Mouse (Mus musculus) lung, postnatal 4 days (tissue): Measurements from ENCODE around the gene Ahnak.
A peak's percentile ranks its signal among the peaks of the same experiment; 100 is the strongest.
"Not testable (repeated sequence)": the region's sequence is repeated elsewhere in the genome, so short reads cannot be mapped to it uniquely, and the experiment has no call there.

Experiments
- DNase-seq, 2 experiments: peaks; one replicate each; pipeline ENCODE4 v3.0.0; 2021

Ahnak gene

GRCm38 (mm10) chr19:8989066-8989566 is at the start of gene Ahnak:
Gene Ahnak (plus strand): TSS chr19:8989284.
- peak; percentile 88 to 92 for DNase-seq

DNA sequence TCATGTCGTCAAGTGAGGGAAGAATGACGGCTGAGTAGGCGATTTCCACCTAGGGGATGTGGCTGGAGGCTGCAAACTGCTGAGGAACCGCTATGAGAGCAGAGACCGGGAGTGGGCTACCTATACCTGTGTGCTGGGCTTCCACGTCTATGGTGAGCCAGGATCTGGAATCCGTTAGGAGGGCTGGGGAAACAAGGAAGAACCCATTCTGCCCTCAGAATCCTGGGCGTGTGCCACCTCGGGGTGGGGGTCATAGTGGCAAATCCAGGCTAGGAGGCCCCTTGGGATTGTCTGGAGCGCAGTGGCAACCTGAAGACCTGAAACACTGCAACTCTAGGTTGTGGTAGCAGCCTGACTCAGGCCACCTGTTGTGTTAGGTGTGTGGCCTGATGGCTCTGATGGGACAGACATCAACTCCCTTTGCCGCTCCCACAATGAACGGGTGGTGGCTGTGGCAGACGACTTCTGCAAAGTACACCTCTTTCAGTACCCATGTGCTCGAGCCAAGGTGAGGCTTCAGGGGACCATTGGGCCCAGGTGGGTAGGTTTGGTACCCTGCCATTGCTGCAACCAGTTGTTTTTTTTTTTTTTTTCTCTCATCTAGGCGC is 48.5 kb upstream of the Ahnak start:
- DNase-seq = no peak

- no peak for DNase-seq
Observed at GRCm38 (mm10) chr19:8941136-8941514, 48.0 kb upstream of the Ahnak start.

GRCm38 (mm10) chr19:8941515-8942217 is 47.4 kb upstream of the Ahnak start, which contains the start of gene Mta2:
Gene Mta2 (plus strand): TSS chr19:8941875.
- DNase-seq = peak; percentile 98

DNA sequence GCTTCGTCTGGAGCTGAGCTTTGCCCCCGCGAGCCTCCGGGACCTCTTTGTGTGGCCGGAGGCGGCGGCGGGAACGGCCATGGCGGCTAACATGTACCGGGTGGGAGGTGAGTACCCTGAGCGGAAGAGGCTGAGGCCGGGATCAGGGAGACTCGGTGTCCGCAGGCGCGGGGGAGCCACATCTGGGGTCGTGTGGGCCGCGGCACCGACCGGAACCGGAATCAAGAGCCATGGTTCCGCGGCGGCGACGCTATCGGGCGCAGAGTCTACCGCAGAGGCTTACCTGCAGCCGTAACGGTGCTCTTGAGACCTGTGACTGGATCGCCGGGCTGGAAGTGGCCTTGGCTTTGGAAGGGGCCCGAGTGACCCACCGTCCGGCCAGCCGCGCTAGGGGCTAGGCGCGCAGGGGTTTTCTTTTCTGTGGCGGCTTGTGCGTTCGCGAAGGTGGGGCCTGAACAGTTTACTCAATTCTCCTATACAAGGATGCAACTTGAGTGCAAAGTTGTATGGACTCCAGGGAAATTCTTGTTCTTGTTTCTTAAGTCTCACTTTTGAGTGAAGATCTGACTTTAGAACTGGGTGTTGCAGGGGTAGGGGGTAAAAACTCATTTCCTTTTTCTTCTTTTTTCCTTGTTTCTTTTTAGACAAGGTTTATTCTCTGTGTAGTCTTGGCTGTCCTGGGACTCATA is 46.7 kb upstream of the Ahnak start:
- DNase-seq = peak in 1 of 2 experiments; percentile 78

DNA sequence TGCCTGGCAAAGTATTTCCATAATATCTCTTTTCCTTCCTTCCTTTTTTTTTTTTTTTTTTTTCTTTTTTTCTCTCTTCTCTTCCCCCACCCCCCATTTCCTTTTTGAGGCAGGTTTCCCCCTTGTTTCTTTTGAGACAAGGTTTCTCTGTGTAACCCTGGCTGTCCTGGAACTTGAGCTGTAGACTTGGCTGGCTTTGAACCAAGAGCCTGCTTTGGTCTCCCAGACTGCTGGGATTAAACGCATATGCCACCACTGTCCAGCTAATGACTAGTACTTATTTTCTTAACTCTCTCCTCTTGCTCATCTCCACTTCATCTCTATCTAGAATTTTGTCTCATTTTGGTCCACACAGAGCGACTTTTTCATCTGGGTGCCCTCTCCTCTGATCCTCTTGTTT is 46.0 kb upstream of the Ahnak start:
- DNase-seq = no peak

DNA sequence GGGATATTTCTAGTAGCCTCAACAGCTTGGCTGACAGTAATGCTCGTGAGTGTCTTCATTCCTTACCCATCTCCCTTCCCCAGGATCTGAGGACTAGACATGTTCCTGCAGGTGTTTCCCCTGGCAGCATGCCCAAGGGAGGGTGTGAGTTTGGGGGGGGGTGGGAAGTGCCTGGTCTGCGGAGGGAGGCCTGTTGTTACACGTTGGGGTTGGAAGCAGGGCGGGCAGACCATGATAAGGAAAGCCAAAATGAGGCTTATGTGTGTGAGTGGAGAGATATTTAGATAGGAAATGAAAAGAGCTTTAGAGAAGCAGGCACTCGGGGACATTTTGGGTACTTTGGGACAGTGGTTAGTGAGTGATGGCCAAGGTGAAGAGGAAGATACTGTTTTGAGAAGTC is 45.0 kb upstream of the Ahnak start:
- peak in 1 of 2 experiments; percentile 17 for DNase-seq

DNA sequence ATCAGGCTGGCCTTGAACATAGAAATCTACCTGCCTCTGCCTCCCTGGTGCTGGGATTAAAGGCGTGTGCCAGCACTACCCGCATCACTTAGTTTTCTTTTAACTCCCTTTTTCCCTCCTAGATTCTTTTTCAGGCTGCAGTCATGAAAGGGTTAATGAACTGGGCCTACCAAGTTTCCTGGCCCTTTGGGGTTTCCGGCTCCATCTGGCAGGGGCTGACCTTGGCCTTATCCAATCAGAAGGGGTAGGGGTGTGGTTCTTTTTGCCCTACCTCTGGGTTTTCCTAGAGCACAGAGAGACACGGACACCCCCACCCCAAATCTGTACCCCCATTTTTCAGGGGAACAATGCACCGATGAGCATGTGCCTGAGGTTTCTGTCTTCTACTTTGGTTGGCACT is 44.3 kb upstream of the Ahnak start:
- peak; percentile 88 to 89 for DNase-seq

DNA sequence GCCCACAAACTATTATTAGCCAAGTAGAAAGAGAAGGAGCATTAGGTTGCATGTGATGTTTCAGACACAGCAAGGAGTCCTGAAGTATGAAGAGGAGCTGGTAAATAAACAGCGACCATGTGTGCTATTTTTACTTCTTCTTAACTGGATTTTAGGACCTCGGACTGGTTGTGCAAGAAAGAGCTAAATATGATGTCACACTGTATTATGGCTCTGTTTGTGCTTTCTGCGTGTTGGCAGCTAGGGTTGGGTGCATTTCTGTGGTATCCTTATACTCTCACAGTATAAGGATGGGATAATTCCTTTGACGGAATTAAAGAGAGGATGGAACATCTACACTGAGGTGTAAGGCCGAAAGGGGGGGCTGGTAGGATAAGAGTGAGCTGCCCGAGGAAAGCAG is 43.8 kb upstream of the Ahnak start:
- no peak for DNase-seq

DNA sequence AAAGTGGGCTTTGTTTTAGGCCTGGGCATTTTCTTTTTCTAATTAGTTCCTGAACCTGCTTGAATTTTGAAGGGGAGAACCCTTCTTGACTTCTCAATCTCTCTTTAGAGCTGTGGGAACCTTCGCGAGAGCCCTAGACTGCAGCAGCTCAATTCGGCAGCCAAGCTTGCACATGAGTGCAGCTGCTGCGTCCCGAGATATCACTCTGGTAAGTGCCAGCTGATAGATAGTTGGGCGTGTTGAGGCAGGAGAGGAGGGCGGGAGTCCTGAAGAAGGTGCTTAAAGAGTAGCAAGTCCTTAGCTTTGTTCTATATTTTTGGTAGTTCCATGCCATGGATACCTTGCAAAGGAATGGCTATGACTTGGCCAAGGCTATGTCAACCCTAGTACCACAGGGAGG is 42.2 kb upstream of the Ahnak start:
- DNase-seq = no peak

- DNase-seq = peak in 1 of 2 experiments; percentile 11
Observed at GRCm38 (mm10) chr19:8950190-8950589, 38.9 kb upstream of the Ahnak start.

DNA sequence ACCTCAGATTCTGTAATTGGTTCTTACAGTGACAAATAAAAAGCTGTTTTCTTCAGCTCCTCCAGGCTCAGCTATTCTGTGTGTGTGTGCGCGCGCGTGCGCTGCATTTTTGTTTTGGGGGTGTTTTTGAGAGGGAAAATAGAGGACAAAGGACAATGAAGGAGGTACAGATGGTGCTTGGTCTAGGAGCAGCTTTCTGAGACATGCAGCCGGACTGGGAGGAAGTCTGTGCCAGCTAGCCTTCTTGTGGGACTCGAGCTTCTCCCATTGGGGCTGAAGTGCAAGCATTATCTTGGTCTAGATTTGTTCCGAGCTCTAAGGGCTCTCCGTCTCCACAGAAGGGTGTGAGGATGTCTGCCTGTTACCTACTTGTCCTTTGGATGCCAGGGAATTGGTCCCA is 36.8 kb upstream of the Ahnak start:
- no peak for DNase-seq

GRCm38 (mm10) chr19:8953135-8954039 is 35.7 kb upstream of the Ahnak start, which contains the start of gene Tut1:
Gene Tut1 (plus strand): TSS chr19:8953847.
- peak; percentile 90 to 95 for DNase-seq

DNA sequence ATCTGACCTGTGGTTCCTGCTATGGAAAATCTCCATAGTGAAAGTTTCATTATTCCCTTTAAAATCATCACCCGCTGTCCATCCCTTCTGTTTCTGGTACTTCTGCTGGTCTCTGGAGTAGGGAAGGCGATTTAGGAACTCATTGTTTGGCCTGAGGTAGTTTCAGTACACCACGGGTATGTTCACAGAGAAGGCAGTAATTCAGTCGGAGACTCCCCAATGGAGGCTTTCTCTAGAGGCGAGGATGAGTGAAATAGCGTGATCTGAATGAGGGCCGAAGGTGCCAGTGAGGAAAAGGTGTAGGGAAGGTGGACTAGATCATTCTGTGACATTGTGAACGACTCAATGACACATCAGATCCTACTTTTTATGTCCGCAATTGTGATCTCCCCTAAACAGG is 34.9 kb upstream of the Ahnak start:
- DNase-seq = no peak

DNA sequence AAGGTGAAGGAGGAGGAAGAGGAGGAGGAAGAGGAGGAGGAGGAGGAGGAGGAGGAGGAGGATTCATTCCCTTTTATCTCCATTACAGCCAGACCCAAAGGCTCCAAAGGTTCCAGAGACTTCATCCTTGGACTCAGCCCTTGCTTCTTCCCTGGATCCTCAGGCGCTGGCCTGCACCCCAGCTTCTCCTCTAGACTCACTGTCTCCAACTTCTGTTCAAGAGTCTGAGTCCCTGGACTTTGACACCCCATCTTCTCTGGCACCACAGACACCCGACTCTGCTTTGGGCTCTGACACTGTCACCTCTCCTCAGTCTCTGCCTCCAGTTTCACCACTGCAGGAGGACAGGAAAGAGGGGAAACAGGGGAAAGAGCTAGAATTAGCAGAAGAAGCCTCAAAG is 26.8 kb upstream of the Ahnak start:
- DNase-seq = peak in 1 of 2 experiments; percentile 10

- DNase-seq = no peak
Observed at GRCm38 (mm10) chr19:8965075-8965474, 24.0 kb upstream of the Ahnak start.

DNA sequence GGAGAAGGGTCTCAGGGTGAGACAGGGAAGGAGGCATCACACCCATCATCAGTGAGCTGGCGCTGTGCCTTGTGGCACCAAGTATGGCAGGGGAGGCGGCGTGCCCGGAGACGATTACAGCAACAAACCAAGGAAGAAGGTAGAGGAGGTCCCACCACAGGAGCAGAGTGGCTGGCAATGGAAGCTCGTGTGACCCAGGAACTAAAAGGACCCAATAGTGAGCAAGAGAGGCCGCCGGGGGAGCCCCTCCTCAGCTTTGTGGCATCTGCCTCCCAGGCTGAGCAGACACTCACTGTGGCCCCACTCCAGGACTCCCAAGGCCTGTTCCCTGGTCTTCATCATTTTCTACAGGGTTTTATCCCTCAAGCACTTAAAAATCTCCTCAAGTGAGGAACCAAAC is 23.3 kb upstream of the Ahnak start:
- DNase-seq = peak in 1 of 2 experiments; percentile 62

DNA sequence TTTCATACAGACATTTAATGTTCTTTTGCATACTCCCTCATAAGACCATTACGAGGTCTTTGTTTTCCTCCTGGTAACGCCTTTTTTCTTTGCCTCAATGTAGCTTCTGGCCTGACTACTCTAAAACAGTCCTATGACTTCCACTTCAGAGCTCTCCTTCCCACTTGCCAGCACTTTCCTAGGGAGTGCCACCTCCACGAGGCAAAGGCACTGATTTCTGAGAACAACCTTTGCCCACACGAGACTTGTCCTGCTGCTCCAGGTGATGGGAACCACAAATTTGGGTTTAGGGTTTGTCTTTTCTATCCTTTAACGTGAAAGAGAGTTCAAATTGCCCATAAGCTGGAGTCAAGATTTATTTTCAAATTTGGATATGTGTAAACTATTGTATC is 22.9 kb upstream of the Ahnak start:
- DNase-seq = no peak

- peak; percentile 99 to 100 for DNase-seq
Observed at GRCm38 (mm10) chr19:8966590-8967372, 22.3 kb upstream of the Ahnak start, which contains the start of gene Eef1g. Gene Eef1g (plus strand): TSS chr19:8967041.

GRCm38 (mm10) chr19:8967373-8967743 is 21.7 kb upstream of the Ahnak start:
- DNase-seq = no peak

DNA sequence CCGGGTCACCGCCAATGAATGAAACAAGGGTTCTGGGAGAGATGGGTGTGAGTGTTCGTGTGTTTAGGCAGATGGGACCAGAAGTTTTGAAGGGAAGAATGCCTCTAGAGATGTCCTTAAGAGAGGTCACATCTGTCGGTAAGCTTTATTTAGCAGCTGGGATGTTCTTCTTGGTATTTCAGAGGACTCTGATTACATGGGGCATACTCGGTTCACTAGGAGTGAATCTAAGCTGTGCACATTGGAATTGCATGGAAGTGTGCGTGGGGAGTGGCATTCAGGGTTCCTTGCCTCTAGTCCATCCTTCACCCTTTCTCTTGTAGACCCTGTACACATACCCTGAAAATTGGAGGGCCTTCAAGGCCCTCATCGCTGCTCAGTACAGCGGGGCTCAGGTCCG is 21.2 kb upstream of the Ahnak start:
- DNase-seq = no peak

DNA sequence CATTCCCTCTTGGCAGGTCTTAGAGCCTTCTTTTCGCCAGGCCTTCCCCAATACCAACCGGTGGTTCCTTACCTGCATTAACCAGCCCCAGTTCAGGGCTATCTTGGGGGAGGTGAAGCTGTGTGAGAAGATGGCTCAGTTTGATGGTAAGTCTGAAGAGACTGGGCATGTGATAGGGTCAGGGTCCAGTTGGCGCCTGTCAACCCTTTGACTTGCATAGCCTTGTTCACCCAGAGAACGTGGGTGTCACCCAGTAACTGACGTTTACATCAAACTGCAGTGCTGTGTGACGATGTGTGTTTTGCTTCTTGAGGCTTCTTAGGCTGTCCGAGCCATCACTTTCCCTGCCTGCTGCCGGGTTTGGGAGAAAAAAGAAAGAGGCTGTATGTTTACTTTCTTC is 16.6 kb upstream of the Ahnak start:
- DNase-seq = not testable (repeated sequence)
